15 mouse cellular contexts compared by ENCODE assay signal in genomic region chr7:90233921-90234320, GRCm38 (mm10). TPM values are rescaled to one million over a fixed set of nuclear protein-coding genes. Genes with fewer than 3 reads are reported as not detected.
DNase-seq lines count a peak whose midpoint lies in the region; ATAC-seq and TF ChIP-seq lines count a peak whose summit lies in the region.
"Had no signal": no experiment of that assay in that cellular context is flagged by ENCODE, and none has a peak within 500 bp of the region (broad histone marks: within the 10 kb centered on the region; RNA-seq: fewer than 3 reads in every experiment).

No protein-coding gene starts in this region.

- no peaks in the 10 kb centered on the region for H3K79me3 ChIP-seq in C2C12 (ENCODE audit: low read depth)

- H3K4me1 ChIP-seq in hindbrain, embryonic 16.5 days (ENCODE audit: control insufficient read depth, insufficient read depth, low read depth, low read length): no peaks in the 10 kb centered on the region
- H3K4me1 ChIP-seq: hindbrain, embryonic 15.5 days; stomach, embryonic 15.5 days had no signal

- no peaks in the 10 kb centered on the region for H3K79me2 ChIP-seq in C2C12 (ENCODE audit: control insufficient read depth, insufficient read depth)

- H3K27me3 ChIP-seq in C2C12 (ENCODE audit: control insufficient read depth, insufficient read depth, insufficient read length): no peaks in the 10 kb centered on the region
- H3K27me3 ChIP-seq in hindbrain, embryonic 16.5 days (replicated peaks; ENCODE audit: control insufficient read depth, insufficient read depth, low read length): no peaks in the 10 kb centered on the region
- H3K27me3 ChIP-seq: CH12.LX; hindbrain, embryonic 15.5 days; stomach, embryonic 15.5 days had no signal

- peak; percentile 5 for DNase-seq in adipocyte (ENCODE audit: low spot score)
- peak; percentile 42 for DNase-seq in gastrocnemius, postnatal 14 days
- DNase-seq in heart, postnatal 36 days: peak; percentile 24 to 39
- no peak for DNase-seq in adrenal gland, postnatal 4 days (ENCODE audit: low spot score in 2 of 2)
- no peak for DNase-seq in lung, postnatal 14 days
- DNase-seq: layer of hippocampus, postnatal 36 days; lung, postnatal 36 days had no signal

- no peaks in the 10 kb centered on the region for H3K36me3 ChIP-seq in C2C12 (ENCODE audit: control insufficient read depth, insufficient read depth)
- H3K36me3 ChIP-seq in hindbrain, embryonic 16.5 days (ENCODE audit: control insufficient read depth, insufficient read depth, low read length): no peaks in the 10 kb centered on the region
- H3K36me3 ChIP-seq: hindbrain, embryonic 15.5 days; stomach, embryonic 15.5 days had no signal

- no peaks in the 10 kb centered on the region for H3K9me3 ChIP-seq in hindbrain, embryonic 16.5 days (ENCODE audit: control insufficient read depth, low read length)
- H3K9me3 ChIP-seq: hindbrain, embryonic 15.5 days; stomach, embryonic 15.5 days had no signal

- no peak for TF ChIP-seq CTCF in C2C12 (IDR thresholded peaks at IDR 0.05; ENCODE audit: control insufficient read depth, insufficient read depth, insufficient read length)

- H3ac ChIP-seq in C2C12 (ENCODE audit: control insufficient read depth, insufficient read length, low read depth): peak overlapping the region; percentile 18

- H3K27ac ChIP-seq in hindbrain, embryonic 16.5 days (ENCODE audit: low read depth, low read length): no peak overlapping the region
- H3K27ac ChIP-seq: hindbrain, embryonic 15.5 days; kidney, postnatal 0 days; stomach, embryonic 15.5 days had no signal

- H3K4me3 ChIP-seq in C2C12 (ENCODE audit: insufficient read depth, poor library complexity, severe bottlenecking): no peak overlapping the region
- H3K4me3 ChIP-seq in hindbrain, embryonic 16.5 days (ENCODE audit: low read length): no peak overlapping the region
- H3K4me3 ChIP-seq: hindbrain, embryonic 15.5 days; stomach, embryonic 15.5 days had no signal

- ATAC-seq in hindbrain, embryonic 16.5 days: no peak

- no peak overlapping the region for H3K9ac ChIP-seq in hindbrain, embryonic 16.5 days (ENCODE audit: low read depth, low read length)
- H3K9ac ChIP-seq: hindbrain, embryonic 15.5 days; stomach, embryonic 15.5 days had no signal

- intact Hi-C loops in gastrocnemius, postnatal 14 days (cut with DNase I; ENCODE audit: low total_unique reads): no loop called here
- intact Hi-C loops in heart, postnatal 36 days (cut with DNase I): no loop called here

- no peak overlapping the region for H3K4me2 ChIP-seq in hindbrain, embryonic 16.5 days (ENCODE audit: low read length)
- H3K4me2 ChIP-seq: hindbrain, embryonic 15.5 days; liver, embryonic 11.5 days; stomach, embryonic 15.5 days had no signal

- 62% methylated on average over 4 of the region's 4 CpGs for WGBS in hindbrain, embryonic 16.5 days

TF ChIP-seq in C2C12, 6 proteins besides CTCF, POLR2A, EP300 and RAD21:
- TF ChIP-seq MYOD1 (IDR thresholded peaks at IDR 0.05; ENCODE audit: control insufficient read depth, insufficient read length, low read depth): peak; percentile 90
- peak; percentile 25 for TF ChIP-seq MAX (IDR thresholded peaks at IDR 0.05)
- TF ChIP-seq FOSL1 (IDR thresholded peaks at IDR 0.05; ENCODE audit: insufficient read depth, low read length, poor library complexity, severe bottlenecking): no peak
- TF ChIP-seq MYOG (IDR thresholded peaks at IDR 0.05; ENCODE audit: control insufficient read depth, extremely low read depth, insufficient read length): no peak
- TF ChIP-seq USF1 (IDR thresholded peaks at IDR 0.05; ENCODE audit: low read depth): no peak
- TF ChIP-seq CEBPB (IDR thresholded peaks at IDR 0.05; ENCODE audit: low read depth): no peak
TF ChIP-seq in C2C12: peak in this region for 2.

RNA-seq across cellular contexts. Expression of gene Ccdc83, which starts 31.7 kb away (rescaled TPM):
- not detected for polyA plus RNA-seq in C2C12 (2012; fragmentation: generic; extraction: Trizol)
- total RNA-seq in gastrocnemius, postnatal 14 days (2021): under 1 TPM; 0.16 to 0.33 TPM
- total RNA-seq in heart, postnatal 36 days (2021): under 1 TPM; 0.24 to 0.28 TPM
- not detected for total RNA-seq in adrenal gland, postnatal 4 days (2021)
- polyA plus RNA-seq in hindbrain, embryonic 16.5 days (2015; fragmentation: Nextera tagmentation; extraction: Ambion mirVana): not detected in 2 replicates
- total RNA-seq: CH12.LX; layer of hippocampus, postnatal 36 days; neutrophil, adult 5-6 weeks had no signal
- polyA plus RNA-seq: hindbrain, embryonic 15.5 days; kidney, postnatal 0 days; liver, embryonic 11.5 days; stomach, embryonic 15.5 days had no signal

Comparison
In these comparisons a context has a peak if more than half of its experiments do, and no peak if none do; other contexts are left out.
1. DNase-seq: peak in adipocyte (single experiment), gastrocnemius, postnatal 14 days (single experiment) and heart, postnatal 36 days (2 of 2); none in adrenal gland, postnatal 4 days (0 of 2) and lung, postnatal 14 days (single experiment).